Mouse (Mus musculus): ENCODE measurements around the gene Dlgap1. TPM values are rescaled to one million over a fixed set of nuclear protein-coding genes. Genes with fewer than 3 reads are reported as not detected.

The Dlgap1 gene
- total RNA-seq, 2 experiments from 2014 or later, result 539 to 547 TPM

GRCm38 (mm10) chr17:70762001-70762400 lies 793.1 kb downstream of the Dlgap1 start:
- no peak overlapping the region for H3K4me3 ChIP-seq
- DNase-seq (ENCODE audit: low spot score in 2 of 2), result no peak
- no peak for TF ChIP-seq CTCF (conservative IDR thresholded peaks at IDR 0.05)
- H3K27ac ChIP-seq, result no peak overlapping the region

- no peak for DNase-seq (ENCODE audit: low spot score in 2 of 2)
- Histone ChIP-seq H3K4me3 (no peak overlapping the region), H3K27ac (no peak overlapping the region)
- TF ChIP-seq CTCF (conservative IDR thresholded peaks at IDR 0.05), result no peak
These were observed 793.8 kb downstream of the Dlgap1 start for GRCm38 (mm10) chr17:70762634-70763033.

DNA sequence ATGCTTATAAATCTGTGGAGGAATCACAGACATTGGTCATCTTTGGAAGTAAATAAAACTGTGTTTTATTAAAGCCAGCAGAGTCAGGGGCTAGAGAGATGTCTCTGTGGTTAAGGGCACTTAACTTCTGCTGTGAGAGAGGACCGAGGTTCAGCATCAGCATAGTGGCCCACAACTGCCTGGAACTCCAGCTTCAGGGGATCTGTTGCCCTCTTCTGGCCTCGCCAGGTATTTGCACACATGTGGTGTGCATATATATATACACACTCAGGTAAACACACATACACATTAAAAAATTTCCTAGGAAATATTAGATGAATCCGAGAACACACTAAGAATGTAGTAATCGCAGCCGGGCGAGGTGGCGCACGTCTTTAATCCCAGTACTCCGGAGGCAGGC lies 796.5 kb downstream of the Dlgap1 start:
- no peak for DNase-seq (ENCODE audit: low spot score in 2 of 2)
- Histone ChIP-seq H3K4me3 (no peak overlapping the region), H3K27ac (no peak overlapping the region)
- TF ChIP-seq CTCF (conservative IDR thresholded peaks at IDR 0.05), result peak; percentile 31; the same call in 1 of the 2 replicates

DNA sequence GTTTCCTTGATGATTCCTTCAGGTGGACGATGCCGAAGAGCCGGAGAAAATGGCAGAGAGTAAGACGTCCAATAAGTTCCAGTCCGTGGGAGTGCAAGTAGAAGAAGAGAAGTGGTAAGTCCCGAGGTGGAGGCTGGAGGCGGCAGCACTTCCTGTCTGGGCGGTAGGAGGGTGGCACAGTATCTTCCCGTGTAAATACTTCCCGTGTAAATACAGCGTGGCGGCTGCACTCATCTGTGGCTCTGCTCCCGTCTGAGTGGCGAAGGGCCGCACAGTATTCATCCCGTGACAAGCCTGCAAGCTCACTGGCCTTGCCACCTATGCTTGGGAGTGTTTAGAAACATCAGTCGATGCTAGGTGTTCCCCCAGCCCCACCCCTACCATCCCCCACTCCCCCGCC lies 797.1 kb downstream of the Dlgap1 start:
- DNase-seq (ENCODE audit: low spot score in 2 of 2), result no peak
- no peak overlapping the region for H3K4me3 ChIP-seq
- H3K27ac ChIP-seq, result no peak overlapping the region
- TF ChIP-seq CTCF (conservative IDR thresholded peaks at IDR 0.05), result no peak

- no peak for TF ChIP-seq CTCF (conservative IDR thresholded peaks at IDR 0.05)
- H3K4me3 ChIP-seq, result no peak overlapping the region
- DNase-seq (ENCODE audit: low spot score in 2 of 2), result no peak
These were observed 803.4 kb downstream of the Dlgap1 start for GRCm38 (mm10) chr17:70772120-70772899.

GRCm38 (mm10) chr17:70779770-70780169 lies 810.9 kb downstream of the Dlgap1 start:
- H3K4me3 ChIP-seq, result no peak overlapping the region
- no peak for TF ChIP-seq CTCF (conservative IDR thresholded peaks at IDR 0.05)
- no peak overlapping the region for H3K27ac ChIP-seq
- no peak for DNase-seq (ENCODE audit: low spot score in 2 of 2)

More at GRCm38 (mm10) chr17:70772120-70772899, 803.4 kb downstream of the Dlgap1 start:
- H3K27ac ChIP-seq, result peak overlapping the region; percentile 36; the same call in 1 of the 2 replicates

- no peak for TF ChIP-seq CTCF (conservative IDR thresholded peaks at IDR 0.05)
- Histone ChIP-seq H3K4me3 (no peak overlapping the region), H3K27ac (peak overlapping the region; percentile 46; the same call in 1 of the 2 replicates)
- no peak for DNase-seq (ENCODE audit: low spot score in 2 of 2)
These were observed 812.1 kb downstream of the Dlgap1 start for GRCm38 (mm10) chr17:70780726-70781689.

- Histone ChIP-seq H3K4me3 (no peak overlapping the region), H3K27ac (no peak overlapping the region)
- no peak for DNase-seq (ENCODE audit: low spot score in 2 of 2)
- peak; percentile 50 for TF ChIP-seq CTCF (conservative IDR thresholded peaks at IDR 0.05)
These were observed 814.4 kb downstream of the Dlgap1 start for GRCm38 (mm10) chr17:70783273-70783672.

DNA sequence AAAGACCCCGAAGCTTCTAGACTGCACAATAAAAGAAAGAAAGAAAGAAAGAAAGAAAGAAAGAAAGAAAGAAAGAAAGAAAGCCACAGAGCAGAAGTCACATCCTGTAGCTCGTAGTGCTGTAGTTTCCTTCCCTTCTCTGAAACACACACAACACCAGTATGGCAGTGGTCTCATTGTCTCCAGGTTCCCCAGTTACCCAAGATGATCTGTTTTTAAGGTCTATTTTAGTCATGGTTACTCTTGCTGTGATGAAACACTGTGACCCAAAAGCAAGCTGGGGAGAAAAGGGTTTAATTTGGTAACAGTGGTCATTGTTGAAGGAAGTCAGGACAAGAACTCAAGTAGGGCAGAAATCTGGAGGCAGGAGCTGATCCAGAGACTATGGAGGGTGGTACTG lies 818.5 kb downstream of the Dlgap1 start:
- no peak for DNase-seq (ENCODE audit: low spot score in 2 of 2)
- TF ChIP-seq CTCF (conservative IDR thresholded peaks at IDR 0.05), result no peak
- no peak overlapping the region for H3K27ac ChIP-seq
- no peak overlapping the region for H3K4me3 ChIP-seq

DNA sequence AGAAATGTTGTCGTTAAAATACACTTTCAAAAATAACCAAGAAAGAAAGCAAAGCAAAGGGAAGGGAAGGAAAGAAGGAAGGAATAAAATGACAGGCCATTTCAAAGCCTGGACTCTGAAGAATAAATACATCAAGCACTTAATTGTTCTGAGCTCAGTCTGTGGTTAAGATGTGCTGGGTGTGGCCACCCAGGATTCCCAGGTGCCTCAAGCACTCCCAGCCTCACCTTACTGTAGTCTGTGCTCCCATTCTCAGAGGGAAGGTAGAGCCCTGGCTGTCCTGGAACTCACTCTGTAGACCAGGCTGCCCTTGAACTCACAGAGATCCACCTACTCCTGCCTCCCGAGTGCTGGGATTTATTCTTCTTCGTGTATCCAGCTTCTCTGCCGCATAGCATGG lies 821.9 kb downstream of the Dlgap1 start:
- H3K27ac ChIP-seq, result no peak overlapping the region
- H3K4me3 ChIP-seq, result no peak overlapping the region
- DNase-seq (ENCODE audit: low spot score in 2 of 2), result no peak
- no peak for TF ChIP-seq CTCF (conservative IDR thresholded peaks at IDR 0.05)

GRCm38 (mm10) chr17:70791596-70792275 lies 822.9 kb downstream of the Dlgap1 start:
- no peak overlapping the region for H3K4me3 ChIP-seq
- TF ChIP-seq CTCF (conservative IDR thresholded peaks at IDR 0.05), result no peak
- no peak for DNase-seq (ENCODE audit: low spot score in 2 of 2)
- H3K27ac ChIP-seq, result peak overlapping the region; percentile 29; the same call in 1 of the 2 replicates

GRCm38 (mm10) chr17:70794291-70794690 lies 825.4 kb downstream of the Dlgap1 start:
- no peak for TF ChIP-seq CTCF (conservative IDR thresholded peaks at IDR 0.05)
- peak; percentile 40 to 58 for DNase-seq (ENCODE audit: low spot score in 2 of 2)
- Histone ChIP-seq H3K4me3 (no peak overlapping the region), H3K27ac (peak overlapping the region; percentile 46)
